Mouse (Mus musculus): Measurements from ENCODE around the gene Ccdc88b. TPM values are rescaled to one million over a fixed set of nuclear protein-coding genes. Genes with fewer than 3 reads are reported as not detected.

Gene Ccdc88b
- polyA plus RNA-seq, 1 experiment from 2014 or later = 1.2 TPM

DNA sequence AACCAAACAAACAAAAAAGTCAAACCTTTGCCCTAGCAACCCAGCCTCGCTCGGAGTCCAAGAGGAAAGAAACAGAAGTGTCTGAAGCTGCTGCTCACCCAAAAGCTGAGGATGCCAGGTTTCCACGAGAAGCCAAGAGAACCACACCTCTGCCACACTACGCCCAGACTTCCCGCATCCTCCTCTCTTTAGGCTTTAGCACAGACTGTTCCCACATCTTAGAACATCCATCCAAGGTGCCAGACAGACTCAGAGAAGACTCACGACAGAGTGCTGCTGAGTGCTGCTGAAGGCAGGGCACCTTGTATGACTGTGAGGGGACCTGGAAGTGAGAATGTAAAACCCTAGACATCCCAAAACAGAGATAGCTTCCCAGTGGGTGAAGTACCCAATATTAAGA lies 17.8 kb upstream of the Ccdc88b start:
- H3K4me3 ChIP-seq = no peak overlapping the region
- WGBS = 80% methylated on average over 6 of the region's 6 CpGs

DNA sequence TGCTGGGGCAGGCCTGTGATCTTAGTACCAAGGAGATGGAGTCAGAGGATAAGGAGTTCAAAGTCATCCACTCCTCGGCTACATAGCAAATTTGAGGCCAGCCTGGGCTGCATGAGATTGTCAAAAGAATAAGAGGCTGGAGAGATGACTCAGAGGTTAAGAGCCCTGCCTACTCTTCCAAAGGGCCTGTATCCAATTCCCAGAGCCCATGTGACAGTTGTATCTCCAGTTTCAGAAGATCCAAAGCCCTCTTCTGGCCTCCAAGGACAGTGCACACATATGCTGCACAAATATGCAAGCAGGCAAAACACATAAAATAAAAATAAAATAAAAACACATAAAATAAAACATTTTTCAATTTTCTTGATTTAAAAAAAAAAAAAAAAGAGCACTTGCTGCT lies 16.2 kb upstream of the Ccdc88b start:
- no peak for ATAC-seq (ENCODE audit: insufficient number of reproducible peaks, low FRiP score, low TSS enrichment, low read depth)
- Histone ChIP-seq H3K36me3 (no peaks in the 10 kb centered on the region), H3K4me2 (no peak overlapping the region), H3K9ac (no peak overlapping the region), H3K4me1 (0 out of 2 replicates have a peak, but pooled peaks cover 3% of the 10 kb centered on the region), H3K9me3 (no peaks in the 10 kb centered on the region), H3K27me3 (no peaks in the 10 kb centered on the region), H3K27ac (no peak overlapping the region), H3K4me3 (no peak overlapping the region)
- WGBS = 76% methylated on average over 1 of the region's 1 CpGs

More for the DNA sequence above, 17.8 kb upstream of the Ccdc88b start:
- ATAC-seq (ENCODE audit: insufficient number of reproducible peaks, low FRiP score, low TSS enrichment, low read depth) = no peak
- Histone ChIP-seq H3K36me3 (no peaks in the 10 kb centered on the region), H3K9me3 (no peaks in the 10 kb centered on the region), H3K9ac (no peak overlapping the region), H3K27me3 (no peaks in the 10 kb centered on the region), H3K4me1 (no peaks in the 10 kb centered on the region), H3K27ac (no peak overlapping the region), H3K4me2 (no peak overlapping the region)

DNA sequence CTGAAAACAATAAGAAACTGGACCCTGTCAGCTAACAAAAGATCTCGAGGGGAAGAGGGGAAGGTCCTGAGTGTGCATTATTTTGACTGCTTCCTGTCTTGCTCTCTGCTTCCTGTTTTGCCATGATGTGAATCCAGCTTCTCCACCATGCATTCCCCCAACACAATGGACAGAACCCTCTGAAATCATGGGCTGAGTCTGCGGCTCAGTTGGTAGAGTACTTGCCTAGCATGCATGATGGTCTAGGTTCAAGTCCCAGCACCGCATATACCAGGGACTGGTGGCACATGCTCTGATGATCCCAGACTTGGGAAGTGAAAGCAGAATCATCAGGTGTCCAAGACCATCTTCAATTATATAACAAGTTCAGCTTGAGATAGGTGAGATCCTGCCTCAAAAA lies 14.7 kb upstream of the Ccdc88b start:
- 76% methylated on average over 3 of the region's 3 CpGs for WGBS
- H3K9me3 ChIP-seq = no peaks in the 10 kb centered on the region
- H3K4me2 ChIP-seq = no peak overlapping the region
- no peaks in the 10 kb centered on the region for H3K36me3 ChIP-seq
- no peak overlapping the region for H3K27ac ChIP-seq
- no peaks in the 10 kb centered on the region for H3K27me3 ChIP-seq
- H3K4me3 ChIP-seq = no peak overlapping the region
- no peak for ATAC-seq (ENCODE audit: insufficient number of reproducible peaks, low FRiP score, low TSS enrichment, low read depth)
- no peak overlapping the region for H3K9ac ChIP-seq
- 0 out of 2 replicates have a peak, but pooled peaks cover 3% of the 10 kb centered on the region for H3K4me1 ChIP-seq

DNA sequence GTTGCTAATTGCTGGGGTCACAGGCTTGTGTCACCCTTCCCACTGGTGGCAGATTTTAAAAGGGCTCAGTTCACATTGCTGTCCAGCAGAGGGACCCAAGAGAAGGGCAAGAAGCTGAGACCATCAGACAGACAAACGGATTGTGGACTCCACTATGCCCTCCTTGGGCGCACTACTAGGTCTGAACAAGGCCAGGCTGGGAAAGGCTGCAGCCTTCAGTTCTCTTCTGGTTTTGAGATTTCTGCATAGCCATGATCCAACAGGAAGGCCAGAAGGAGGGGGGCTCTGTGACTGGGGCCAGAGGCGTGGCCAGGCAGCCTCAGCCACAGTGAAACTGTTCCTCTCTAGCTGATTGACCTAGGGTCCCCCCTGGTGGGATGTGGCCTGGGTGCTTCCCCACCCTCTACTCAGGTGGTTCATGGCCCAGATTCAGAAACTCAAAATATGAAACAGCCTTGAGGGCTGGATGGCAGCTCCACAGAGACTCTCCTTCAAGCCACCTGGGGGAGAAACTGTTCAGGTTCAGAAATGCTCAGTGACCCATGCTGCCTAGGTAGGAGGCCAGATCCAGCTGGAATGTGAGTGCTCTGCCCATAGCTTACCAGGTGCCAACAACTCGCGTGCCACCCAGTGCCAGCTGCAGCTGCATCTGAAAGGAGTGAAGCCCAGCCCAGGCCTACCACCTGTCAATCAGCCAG lies 13.7 kb upstream of the Ccdc88b start:
- WGBS = 59% methylated on average over 5 of the region's 5 CpGs
- Histone ChIP-seq H3K27ac (no peak overlapping the region), H3K4me3 (no peak overlapping the region), H3K36me3 (no peaks in the 10 kb centered on the region), H3K27me3 (no peaks in the 10 kb centered on the region), H3K9ac (no peak overlapping the region), H3K4me2 (no peak overlapping the region), H3K9me3 (no peaks in the 10 kb centered on the region), H3K4me1 (0 out of 2 replicates have a peak, but pooled peaks cover 3% of the 10 kb centered on the region)
- ATAC-seq (ENCODE audit: insufficient number of reproducible peaks, low FRiP score, low TSS enrichment, low read depth) = no peak

DNA sequence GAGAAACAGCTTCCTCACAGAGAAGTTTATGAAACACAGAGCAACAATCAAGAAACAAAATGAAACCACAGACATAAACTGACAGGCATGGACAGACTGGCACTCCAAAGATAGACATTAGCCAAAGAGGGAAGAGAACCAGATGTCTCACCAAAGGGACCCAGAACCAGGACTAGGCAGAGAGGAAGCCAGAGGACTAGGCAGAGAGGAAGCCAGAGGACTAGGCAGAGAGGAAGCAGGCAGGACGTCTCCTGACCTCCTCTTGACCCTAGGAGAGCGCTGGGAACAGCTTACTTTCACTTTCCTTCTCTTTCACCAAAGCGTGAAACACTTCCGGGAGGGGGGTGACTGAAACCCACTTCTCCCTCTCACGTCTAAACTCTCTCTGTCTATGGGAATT lies 11.3 kb upstream of the Ccdc88b start:
- 0 out of 2 replicates have a peak, but pooled peaks cover 3% of the 10 kb centered on the region for H3K4me1 ChIP-seq
- ATAC-seq (ENCODE audit: insufficient number of reproducible peaks, low FRiP score, low TSS enrichment, low read depth) = no peak
- H3K9ac ChIP-seq = no peak overlapping the region
- no peaks in the 10 kb centered on the region for H3K9me3 ChIP-seq
- H3K4me3 ChIP-seq = 0 out of 2 replicates have a peak overlapping the region, but pooled peaks have one; percentile 7
- WGBS = 3% methylated on average over 5 of the region's 5 CpGs
- H3K27ac ChIP-seq = no peak overlapping the region
- H3K27me3 ChIP-seq = no peaks in the 10 kb centered on the region
- peak overlapping the region; percentile 27; the same call in 1 of the 2 replicates for H3K4me2 ChIP-seq
- H3K36me3 ChIP-seq = no peaks in the 10 kb centered on the region

DNA sequence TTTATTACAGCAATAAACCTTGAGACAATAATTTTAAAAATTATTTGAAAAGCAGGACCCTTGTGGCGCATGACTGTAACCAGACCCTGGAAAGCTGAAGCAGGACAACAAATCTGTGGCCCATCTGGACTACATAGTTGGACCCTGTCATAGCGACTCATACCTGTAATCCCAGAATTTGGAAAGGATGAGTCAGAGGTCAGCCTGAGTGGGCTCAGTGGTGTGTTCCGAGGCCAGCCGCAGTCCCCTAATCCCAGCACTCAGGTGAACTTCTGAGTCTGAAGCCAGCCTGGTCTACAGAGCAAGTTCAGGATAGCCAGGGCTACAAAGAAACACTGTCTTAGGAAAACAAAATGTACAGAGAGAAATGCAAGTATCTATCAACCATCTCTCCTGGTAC lies 3.4 kb upstream of the Ccdc88b start:
- no peaks in the 10 kb centered on the region for H3K9me3 ChIP-seq
- H3K27me3 ChIP-seq = no peaks in the 10 kb centered on the region
- ATAC-seq (ENCODE audit: insufficient number of reproducible peaks, low FRiP score, low TSS enrichment, low read depth) = no peak
- no peak overlapping the region for H3K27ac ChIP-seq
- H3K36me3 ChIP-seq = no peaks in the 10 kb centered on the region
- H3K4me2 ChIP-seq = no peak overlapping the region
- H3K4me3 ChIP-seq = no peak overlapping the region
- H3K4me1 ChIP-seq = no peaks in the 10 kb centered on the region
- whole genome bisulfite sequencing = 84% methylated on average over 4 of the region's 4 CpGs
- no peak overlapping the region for H3K9ac ChIP-seq

DNA sequence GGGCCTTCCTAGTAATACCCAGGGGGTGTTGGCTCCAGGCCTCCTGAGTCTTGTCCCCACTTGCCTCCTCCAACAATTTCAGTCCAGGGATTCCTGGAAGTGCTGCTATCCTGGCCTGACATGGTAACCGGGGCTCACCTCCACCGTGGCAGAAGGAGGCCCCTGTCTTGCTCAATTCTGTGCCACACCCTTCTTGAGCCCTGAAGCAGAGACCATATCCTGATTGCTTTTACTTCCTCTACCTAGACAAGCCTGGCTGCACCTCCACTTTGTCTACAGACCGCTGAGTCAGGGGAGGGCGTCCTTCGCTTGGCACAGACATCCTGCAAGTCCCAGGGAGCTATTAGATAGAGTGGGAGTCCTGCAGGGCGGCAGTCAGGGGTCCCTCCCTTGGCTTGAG lies 2.7 kb upstream of the Ccdc88b start:
- no peak for ATAC-seq (ENCODE audit: insufficient number of reproducible peaks, low FRiP score, low TSS enrichment, low read depth)
- H3K27ac ChIP-seq = no peak overlapping the region
- H3K4me1 ChIP-seq = peaks cover 6% of the 10 kb centered on the region
- H3K9ac ChIP-seq = no peak overlapping the region
- no peak overlapping the region for H3K4me2 ChIP-seq
- H3K36me3 ChIP-seq = no peaks in the 10 kb centered on the region
- WGBS = 69% methylated on average over 6 of the region's 6 CpGs
- peaks cover 7% of the 10 kb centered on the region for H3K27me3 ChIP-seq
- no peak overlapping the region for H3K4me3 ChIP-seq
- H3K9me3 ChIP-seq = no peaks in the 10 kb centered on the region

DNA sequence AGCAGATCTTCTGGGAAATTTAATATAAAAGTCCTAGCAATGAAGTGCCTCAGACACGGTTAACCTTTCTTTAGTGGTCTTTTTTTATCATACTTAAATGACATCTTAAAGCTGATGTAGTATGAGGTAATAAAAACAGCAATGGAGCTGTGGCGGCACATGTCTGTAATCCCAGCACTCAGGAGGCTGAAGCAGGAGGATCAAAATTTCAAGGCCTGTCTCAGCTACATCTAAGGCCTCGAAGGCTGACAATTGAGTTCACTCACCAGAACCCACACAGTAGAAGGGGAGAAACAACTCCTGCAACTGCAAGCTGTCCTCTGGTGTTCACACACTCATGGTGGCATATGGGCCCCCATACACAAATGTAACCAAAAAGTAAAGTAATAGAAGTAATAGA lies 2.0 kb upstream of the Ccdc88b start:
- Histone ChIP-seq H3K36me3 (no peaks in the 10 kb centered on the region), H3K9me3 (no peaks in the 10 kb centered on the region), H3K4me2 (no peak overlapping the region), H3K27ac (no peak overlapping the region), H3K9ac (no peak overlapping the region), H3K27me3 (peaks cover 14% of the 10 kb centered on the region), H3K4me1 (peaks cover 14% of the 10 kb centered on the region), H3K4me3 (no peak overlapping the region)
- ATAC-seq (ENCODE audit: insufficient number of reproducible peaks, low FRiP score, low TSS enrichment, low read depth) = no peak
- 79% methylated on average over 3 of the region's 3 CpGs for WGBS

DNA sequence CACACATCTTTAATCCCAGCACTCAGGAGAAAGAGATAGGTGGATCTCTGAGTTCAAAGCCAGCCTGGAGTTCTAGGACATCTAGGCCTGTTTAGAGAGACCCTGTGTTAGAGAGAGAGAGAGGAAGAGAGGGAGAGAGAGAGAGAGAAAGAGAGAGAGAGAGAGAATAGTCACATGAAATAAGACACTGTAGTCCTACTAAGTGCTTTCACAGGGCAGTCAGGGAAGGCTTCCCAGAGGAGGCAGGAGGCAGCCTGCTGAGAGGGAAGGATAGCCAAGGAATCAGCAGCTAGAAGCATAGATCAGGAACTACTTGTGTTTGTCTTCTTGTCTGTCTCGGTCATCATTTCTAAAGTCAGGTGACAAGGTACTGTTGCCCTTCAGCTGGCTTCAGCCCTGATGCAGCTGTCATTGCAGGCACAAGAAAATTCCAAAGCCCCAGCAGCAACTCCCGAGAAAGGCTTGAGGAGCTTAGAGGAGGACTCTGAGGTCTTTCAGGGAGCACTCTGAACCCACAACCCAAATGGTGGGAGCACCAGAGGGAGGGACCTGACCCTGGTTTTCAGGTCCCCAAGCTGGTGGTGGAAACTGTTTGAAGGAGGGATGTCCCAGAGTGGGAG lies 1.1 kb upstream of the Ccdc88b start:
- H3K4me3 ChIP-seq = no peak overlapping the region
- WGBS = 71% methylated on average over 2 of the region's 2 CpGs
- H3K4me2 ChIP-seq = no peak overlapping the region
- H3K27me3 ChIP-seq = peaks cover 21% of the 10 kb centered on the region
- H3K4me1 ChIP-seq = peaks cover 15% of the 10 kb centered on the region
- no peak overlapping the region for H3K9ac ChIP-seq
- no peaks in the 10 kb centered on the region for H3K9me3 ChIP-seq
- ATAC-seq (ENCODE audit: insufficient number of reproducible peaks, low FRiP score, low TSS enrichment, low read depth) = no peak
- H3K36me3 ChIP-seq = no peaks in the 10 kb centered on the region
- H3K27ac ChIP-seq = no peak overlapping the region

DNA sequence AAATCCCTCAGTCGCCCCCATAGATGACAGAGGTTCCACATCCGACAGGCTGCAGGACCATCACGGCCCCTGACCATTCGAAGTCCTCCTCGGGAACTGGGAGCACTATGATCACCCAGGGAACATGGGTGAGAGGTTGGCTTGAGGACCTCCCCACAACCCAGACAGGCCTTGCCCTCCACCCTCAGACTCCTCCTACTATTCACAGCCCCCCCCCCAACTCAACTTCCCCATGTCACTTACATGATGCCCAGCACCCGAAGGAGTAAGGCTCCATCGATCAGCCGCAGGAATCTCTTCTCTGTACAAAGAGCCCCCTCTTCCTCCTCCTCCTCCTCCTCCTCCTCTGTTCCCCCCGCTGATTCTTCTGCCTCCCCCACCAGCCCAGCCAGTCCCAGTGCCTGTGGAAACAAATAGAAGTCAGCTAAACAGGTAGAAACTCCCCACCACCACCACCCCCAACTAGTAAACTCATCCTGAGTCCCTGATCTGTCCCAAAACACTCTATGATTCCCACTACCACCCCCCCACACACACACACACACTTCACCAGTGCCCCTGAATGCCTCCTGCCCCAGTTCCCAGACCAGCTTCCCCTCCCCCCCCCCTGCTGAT lies 513 bp downstream of the Ccdc88b start:
- ATAC-seq (ENCODE audit: insufficient number of reproducible peaks, low FRiP score, low TSS enrichment, low read depth) = no peak
- no peaks in the 10 kb centered on the region for H3K9me3 ChIP-seq
- no peak overlapping the region for H3K9ac ChIP-seq
- 72% methylated on average over 9 of the region's 9 CpGs for WGBS
- no peak overlapping the region for H3K27ac ChIP-seq
- H3K4me1 ChIP-seq = peaks cover 21% of the 10 kb centered on the region
- H3K36me3 ChIP-seq = no peaks in the 10 kb centered on the region
- H3K4me3 ChIP-seq = no peak overlapping the region
- no peak overlapping the region for H3K4me2 ChIP-seq
- H3K27me3 ChIP-seq = peaks cover 25% of the 10 kb centered on the region

DNA sequence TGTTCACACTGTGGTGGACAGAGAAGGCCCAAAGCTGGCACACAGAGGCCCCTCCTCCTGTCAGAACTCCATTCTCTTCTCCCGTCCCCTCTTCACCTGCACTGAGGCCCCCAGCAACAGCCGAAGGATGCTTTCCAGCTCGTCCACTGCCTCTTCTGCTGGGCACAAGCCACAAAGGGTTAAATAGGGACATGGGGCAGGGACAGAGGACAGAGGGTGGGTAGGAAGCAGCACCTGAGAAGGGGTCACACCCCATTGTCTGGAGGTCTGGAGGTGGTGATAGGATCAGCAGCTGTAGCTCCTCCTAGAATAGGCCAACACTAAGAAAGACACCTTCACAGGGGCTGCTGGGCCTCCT lies 1.0 kb downstream of the Ccdc88b start:
- H3K27me3 ChIP-seq = peaks cover 25% of the 10 kb centered on the region
- ATAC-seq (ENCODE audit: insufficient number of reproducible peaks, low FRiP score, low TSS enrichment, low read depth) = no peak
- 66% methylated on average over 3 of the region's 3 CpGs for WGBS

DNA sequence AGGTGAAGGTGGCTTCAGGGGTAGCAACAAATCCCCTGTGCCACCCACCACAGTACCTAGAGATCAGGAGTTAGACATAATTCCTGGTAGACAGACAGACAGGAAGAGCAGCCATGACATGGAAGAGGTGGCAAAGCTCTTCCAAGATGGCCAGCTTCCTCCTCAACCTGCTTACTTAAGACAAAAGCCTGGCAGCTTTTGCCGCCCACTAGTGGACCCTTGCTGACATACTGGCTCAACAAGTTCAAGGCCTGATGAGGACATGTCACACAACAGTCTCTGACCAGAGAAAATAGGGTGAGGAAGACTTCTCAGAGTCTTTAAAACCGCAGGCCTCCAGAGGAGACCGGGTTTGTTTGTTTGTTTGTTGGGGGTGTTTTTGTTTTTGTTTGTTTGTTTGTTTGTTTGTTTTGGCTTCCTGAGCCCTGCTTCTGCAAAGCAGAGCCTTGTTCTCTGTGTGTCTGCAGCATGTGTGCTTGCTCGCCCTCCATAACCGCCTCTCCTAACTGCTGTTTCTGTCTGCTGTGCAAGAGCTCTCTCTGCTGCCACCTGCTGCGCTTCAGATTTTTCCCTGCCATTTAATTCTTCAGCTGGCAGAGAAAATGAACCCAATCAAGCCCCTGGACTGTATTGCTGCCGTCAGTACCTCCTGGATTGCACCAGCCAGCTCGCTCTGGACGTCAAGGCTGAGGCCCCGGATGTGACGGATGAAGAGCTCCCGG lies 1.6 kb downstream of the Ccdc88b start:
- 45% methylated on average over 12 of the region's 12 CpGs for WGBS
- no peak overlapping the region for H3K4me3 ChIP-seq
- H3K9me3 ChIP-seq = no peaks in the 10 kb centered on the region
- peaks cover 25% of the 10 kb centered on the region for H3K27me3 ChIP-seq
- H3K36me3 ChIP-seq = no peaks in the 10 kb centered on the region
- H3K9ac ChIP-seq = no peak overlapping the region
- H3K4me1 ChIP-seq = peaks cover 21% of the 10 kb centered on the region
- ATAC-seq (ENCODE audit: insufficient number of reproducible peaks, low FRiP score, low TSS enrichment, low read depth) = no peak
- no peak overlapping the region for H3K4me2 ChIP-seq
- H3K27ac ChIP-seq = no peak overlapping the region

More for the DNA sequence above, 1.0 kb downstream of the Ccdc88b start:
- Histone ChIP-seq H3K36me3 (no peaks in the 10 kb centered on the region), H3K27ac (no peak overlapping the region), H3K4me3 (no peak overlapping the region), H3K9me3 (no peaks in the 10 kb centered on the region), H3K4me1 (peaks cover 21% of the 10 kb centered on the region), H3K4me2 (no peak overlapping the region), H3K9ac (no peak overlapping the region)
